Mouse (Mus musculus) CH12.LX (cell line): ENCODE measurements around the gene Ehmt2. TPM values are rescaled to one million over a fixed set of nuclear protein-coding genes. Genes with fewer than 3 reads are reported as not detected.

ENCODE experiments used
- DNase-seq: peaks from one replicate; pipeline ENCODE4 v3.0.0-alpha.2; 2013; ENCODE audit errors: extremely low read depth
- H3K27ac ChIP-seq: 2 replicates; pipeline ENCODE4 v1.5.1; 2012; ENCODE audit warnings: low read depth, mild to moderate bottlenecking, control low read depth, moderate library complexity; ENCODE audit not compliant: insufficient read depth
- H3K27me3 ChIP-seq: replicated peaks from 2 replicates; pipeline ENCODE3; 2012; ENCODE audit warnings: inconsistent platforms
- H3K36me3 ChIP-seq, 2 experiments: replicated peaks in 1 of 2; 2 replicates each; pipeline versions ENCODE3 to v1.6.1; 2012; ENCODE audit warnings: inconsistent platforms in 1 of 2, low read length in 1 of 2, mild to moderate bottlenecking in 1 of 2, mixed read lengths in 1 of 2, moderate library complexity in 1 of 2; ENCODE audit not compliant: control insufficient read depth in 1 of 2, insufficient read depth in 1 of 2
- H3K4me1 ChIP-seq, 2 experiments: 2 replicates each; pipeline ENCODE4 v1.6.1; 2012; ENCODE audit warnings: inconsistent platforms in 1 of 2, moderate library complexity in 1 of 2; ENCODE audit not compliant: insufficient read depth in 2 of 2, control insufficient read depth in 1 of 2
- H3K4me2 ChIP-seq: 2 replicates; pipeline ENCODE4 v1.6.1; 2012; ENCODE audit warnings: low read depth, mild to moderate bottlenecking, control low read depth; ENCODE audit not compliant: poor library complexity, insufficient read depth, severe bottlenecking
- H3K4me3 ChIP-seq, 3 experiments: fragments of 150-350 bp in 1 of 3; sonication (generic) in 1 of 3; replicated peaks in 1 of 3; 2 replicates each; pipeline versions ENCODE3 to v1.5.1; 2011 to 2012; ENCODE audit warnings: low read depth in 2 of 3, low read length in 2 of 3, mild to moderate bottlenecking in 2 of 3, moderate library complexity in 2 of 3, control low read depth in 1 of 3, improper control_type of control experiment in 1 of 3, inconsistent platforms in 1 of 3, mixed read lengths in 1 of 3; ENCODE audit not compliant: poor library complexity in 1 of 3
- H3K79me2 ChIP-seq: replicated peaks from 2 replicates; pipeline ENCODE4 v1.6.1; 2012; ENCODE audit warnings: mild to moderate bottlenecking, moderate library complexity; ENCODE audit not compliant: control insufficient read depth, poor library complexity, insufficient read depth, severe bottlenecking; ENCODE audit errors: extremely low read depth
- H3K9ac ChIP-seq: 2 replicates; pipeline ENCODE4 v1.6.1; 2012; ENCODE audit warnings: low read depth, mild to moderate bottlenecking, control low read depth, moderate library complexity; ENCODE audit not compliant: insufficient read depth
- H3K9me3 ChIP-seq: replicated peaks from 2 replicates; pipeline ENCODE3; 2012; ENCODE audit warnings: low read length, inconsistent platforms, mixed read lengths
- JUN ChIP-seq: IDR thresholded peaks from 2 replicates; pipeline ENCODE4 v1.6.1; 2011; ENCODE audit warnings: low read depth, mild to moderate bottlenecking, low read length, improper control_type of control experiment, moderate library complexity; ENCODE audit not compliant: insufficient read depth
- dilution Hi-C: fragments of 300-500 bp; cut with MboI; formaldehyde crosslinking; loops from 2 replicates; pipeline ENCODE4 v1.14.3; 2020; ENCODE audit warnings: low sequenced_read_pairs; ENCODE audit not compliant: extremely low pct_unique_long_range_greater_than_20kb, extremely low pct_ligation_motif_present
- in situ Hi-C: fragments of 300-500 bp; cut with MboI; formaldehyde crosslinking; loops from 3 replicates; pipeline ENCODE4 v1.14.3; 2019; ENCODE audit warnings: low sequenced_read_pairs, low pct_ligation_motif_present, low pct_unique_long_range_greater_than_20kb, mixed read lengths
- polyA plus RNA-seq: library from polyadenylated mRNA; unstranded; fragments of >175 nt; gene quantifications from 2 replicates; pipeline ENCODE4 v1.2.1, GENCODE M21; 2012; ENCODE audit warnings: low read depth; ENCODE audit not compliant: insufficient read length
- total RNA-seq, 2 experiments: library from RNA; depleted of rRNA; stranded (reverse); fragments of 300-350 nt in 1 of 2; fragments of >200 nt in 1 of 2; gene quantifications; 2 replicates each; pipeline ENCODE4 v1.2.3; 2012 to 2014

The Ehmt2 gene
- total and polyA plus RNA-seq, 3 experiments: 73.5 to 150 (median 113) TPM

DNA sequence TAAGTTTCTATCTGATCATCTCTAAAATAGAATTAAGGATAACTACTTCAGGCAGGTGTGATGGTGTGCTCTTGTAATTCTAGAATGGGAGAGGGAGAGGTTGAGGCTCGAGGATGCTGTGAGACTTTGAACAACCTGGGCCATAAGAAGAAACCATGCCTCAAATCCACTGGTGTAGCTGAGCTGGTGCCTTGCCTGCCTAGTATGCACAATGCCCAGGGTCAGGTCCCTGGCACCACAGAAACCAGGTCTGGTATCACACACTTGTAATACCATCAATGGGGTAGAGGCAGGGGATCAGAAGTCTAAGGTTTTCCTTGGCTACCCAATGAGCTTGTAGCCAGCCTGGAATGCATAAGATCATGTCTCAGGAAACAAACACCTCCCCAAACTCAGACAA, 64.6 kb downstream of the Ehmt2 start:
- no peaks in the 10 kb centered on the region for H3K27me3 ChIP-seq
- in situ Hi-C loops: no loop called here

More for the DNA sequence above, 64.6 kb downstream of the Ehmt2 start:
- Histone ChIP-seq H3K4me3 (no peak overlapping the region), H3K79me2 (no peaks in the 10 kb centered on the region), H3K4me1 (peaks cover 3 to 40% of the 10 kb centered on the region in 2 experiments), H3K9me3 (peaks cover 2% of the 10 kb centered on the region), H3K4me2 (no peak overlapping the region), H3K36me3 (no peaks in the 10 kb centered on the region), H3K9ac (no peak overlapping the region), H3K27ac (no peak overlapping the region)
- no peak for TF ChIP-seq JUN
- dilution Hi-C loops: no loop called here
- DNase-seq: no peak

Other genes starting within 250 kb of the Ehmt2 start
Only the 20 nearest of the 37 such genes appear.
- not detected in 2 replicates for gene Cyp21a1, start 93.9 kb upstream of the Ehmt2 start, total RNA-seq (2012; rRNA removed)
- not detected in 2 replicates for gene Cyp21a1, start 93.9 kb upstream of the Ehmt2 start, total RNA-seq (2014; rRNA removed)
- not detected in 2 replicates for gene Cyp21a1, start 93.9 kb upstream of the Ehmt2 start, polyA plus RNA-seq
- gene Stk19, start 61.5 kb upstream of the Ehmt2 start, total RNA-seq (2012; rRNA removed): 27.7 and 32.9 TPM in 2 replicates
- 21.2 and 22.6 TPM in 2 replicates for gene Stk19, start 61.5 kb upstream of the Ehmt2 start, total RNA-seq (2014; rRNA removed)
- gene Stk19, start 61.5 kb upstream of the Ehmt2 start, polyA plus RNA-seq: 37.1 and 41.3 TPM in 2 replicates
- 16.3 and 17.2 TPM in 2 replicates for gene Dxo, start 61.5 kb upstream of the Ehmt2 start, total RNA-seq (2012; rRNA removed)
- 6.3 and 10.0 TPM in 2 replicates for gene Dxo, start 61.5 kb upstream of the Ehmt2 start, total RNA-seq (2014; rRNA removed)
- gene Dxo, start 61.5 kb upstream of the Ehmt2 start, polyA plus RNA-seq: 26.9 and 31.6 TPM in 2 replicates
- gene Skiv2l, start 48.3 kb upstream of the Ehmt2 start, total RNA-seq (2012; rRNA removed): 50.5 and 52.9 TPM in 2 replicates
- 22.0 and 26.1 TPM in 2 replicates for gene Skiv2l, start 48.3 kb upstream of the Ehmt2 start, total RNA-seq (2014; rRNA removed)
- 35.2 and 44.1 TPM in 2 replicates for gene Skiv2l, start 48.3 kb upstream of the Ehmt2 start, polyA plus RNA-seq
- 55.6 and 60.0 TPM in 2 replicates for gene Nelfe, start 48.1 kb upstream of the Ehmt2 start, total RNA-seq (2012; rRNA removed)
- 38.7 and 39.6 TPM in 2 replicates for gene Nelfe, start 48.1 kb upstream of the Ehmt2 start, total RNA-seq (2014; rRNA removed)
- gene Nelfe, start 48.1 kb upstream of the Ehmt2 start, polyA plus RNA-seq: 159 and 177 TPM in 2 replicates
- 0.25 and 0.34 TPM in 2 replicates for gene Cfb, start 36.0 kb upstream of the Ehmt2 start, total RNA-seq (2012; rRNA removed)
- gene Cfb, start 36.0 kb upstream of the Ehmt2 start, total RNA-seq (2014; rRNA removed): not detected in 2 replicates
- 3.4 and 5.9 TPM in 2 replicates for gene Cfb, start 36.0 kb upstream of the Ehmt2 start, polyA plus RNA-seq
- 6.9 and 9.3 TPM in 2 replicates for gene Zbtb12, start 19.0 kb upstream of the Ehmt2 start, total RNA-seq (2012; rRNA removed)
- gene Zbtb12, start 19.0 kb upstream of the Ehmt2 start, total RNA-seq (2014; rRNA removed): 2.2 and 2.4 TPM in 2 replicates
- 8.0 and 8.5 TPM in 2 replicates for gene Zbtb12, start 19.0 kb upstream of the Ehmt2 start, polyA plus RNA-seq
- not detected in 2 replicates for gene Gm20547, start 16.4 kb upstream of the Ehmt2 start, total RNA-seq (2012; rRNA removed)
- not detected in 2 replicates for gene Gm20547, start 16.4 kb upstream of the Ehmt2 start, total RNA-seq (2014; rRNA removed)
- not detected in 2 replicates for gene Gm20547, start 16.4 kb upstream of the Ehmt2 start, polyA plus RNA-seq
- gene C2, start 204 bp upstream of the Ehmt2 start, total RNA-seq (2012; rRNA removed): 2.3 and 3.1 TPM in 2 replicates
- 0.69 and 1.3 TPM in 2 replicates for gene C2, start 204 bp upstream of the Ehmt2 start, total RNA-seq (2014; rRNA removed)
- 4.3 and 6.6 TPM in 2 replicates for gene C2, start 204 bp upstream of the Ehmt2 start, polyA plus RNA-seq
- 0.38 and 0.55 TPM in 2 replicates for gene Slc44a4, start 16.0 kb downstream of the Ehmt2 start, total RNA-seq (2012; rRNA removed)
- 0.62 and 0.66 TPM in 2 replicates for gene Slc44a4, start 16.0 kb downstream of the Ehmt2 start, total RNA-seq (2014; rRNA removed)
- 1.1 and 1.4 TPM in 2 replicates for gene Slc44a4, start 16.0 kb downstream of the Ehmt2 start, polyA plus RNA-seq
- 27.5 and 31.2 TPM in 2 replicates for gene Neu1, start 32.8 kb downstream of the Ehmt2 start, total RNA-seq (2012; rRNA removed)
- gene Neu1, start 32.8 kb downstream of the Ehmt2 start, total RNA-seq (2014; rRNA removed): 28.8 and 32.0 TPM in 2 replicates
- 31.9 and 35.4 TPM in 2 replicates for gene Neu1, start 32.8 kb downstream of the Ehmt2 start, polyA plus RNA-seq
- gene Hspa1b, start 60.8 kb downstream of the Ehmt2 start, total RNA-seq (2012; rRNA removed): 0.08 and 0.25 TPM in 2 replicates
- gene Hspa1b, start 60.8 kb downstream of the Ehmt2 start, total RNA-seq (2014; rRNA removed): 0.15 and 0.30 TPM in 2 replicates
- 0.15 TPM in 1 of 2 replicates, not detected in the other for gene Hspa1b, start 60.8 kb downstream of the Ehmt2 start, polyA plus RNA-seq
- gene Gm20481, start 71.4 kb downstream of the Ehmt2 start, total RNA-seq (2012; rRNA removed): not detected in 2 replicates
- not detected in 2 replicates for gene Gm20481, start 71.4 kb downstream of the Ehmt2 start, total RNA-seq (2014; rRNA removed)
- not detected in 2 replicates for gene Gm20481, start 71.4 kb downstream of the Ehmt2 start, polyA plus RNA-seq
- gene Hspa1a, start 73.7 kb downstream of the Ehmt2 start, total RNA-seq (2012; rRNA removed): not detected in 2 replicates
- not detected in 2 replicates for gene Hspa1a, start 73.7 kb downstream of the Ehmt2 start, total RNA-seq (2014; rRNA removed)
- not detected in 2 replicates for gene Hspa1a, start 73.7 kb downstream of the Ehmt2 start, polyA plus RNA-seq
- 0.30 and 0.38 TPM in 2 replicates for gene Hspa1l, start 74.2 kb downstream of the Ehmt2 start, total RNA-seq (2012; rRNA removed)
- gene Hspa1l, start 74.2 kb downstream of the Ehmt2 start, total RNA-seq (2014; rRNA removed): not detected in 2 replicates
- 1.1 and 1.4 TPM in 2 replicates for gene Hspa1l, start 74.2 kb downstream of the Ehmt2 start, polyA plus RNA-seq
- 104 and 120 TPM in 2 replicates for gene Lsm2, start 83.4 kb downstream of the Ehmt2 start, total RNA-seq (2012; rRNA removed)
- gene Lsm2, start 83.4 kb downstream of the Ehmt2 start, total RNA-seq (2014; rRNA removed): 134 and 135 TPM in 2 replicates
- gene Lsm2, start 83.4 kb downstream of the Ehmt2 start, polyA plus RNA-seq: 274 and 345 TPM in 2 replicates
- 238 and 277 TPM in 2 replicates for gene Vars, start 102.5 kb downstream of the Ehmt2 start, total RNA-seq (2012; rRNA removed)
- gene Vars, start 102.5 kb downstream of the Ehmt2 start, total RNA-seq (2014; rRNA removed): 90.3 and 97.4 TPM in 2 replicates
- gene Vars, start 102.5 kb downstream of the Ehmt2 start, polyA plus RNA-seq: 253 and 280 TPM in 2 replicates
- gene Vwa7, start 118.1 kb downstream of the Ehmt2 start, total RNA-seq (2012; rRNA removed): 0.42 and 0.46 TPM in 2 replicates
- 0.07 TPM in 1 of 2 replicates, not detected in the other for gene Vwa7, start 118.1 kb downstream of the Ehmt2 start, total RNA-seq (2014; rRNA removed)
- gene Vwa7, start 118.1 kb downstream of the Ehmt2 start, polyA plus RNA-seq: 0.94 and 1.2 TPM in 2 replicates
- 94.1 and 124 TPM in 2 replicates for gene Sapcd1, start 129.5 kb downstream of the Ehmt2 start, total RNA-seq (2012; rRNA removed)
- 130 and 142 TPM in 2 replicates for gene Sapcd1, start 129.5 kb downstream of the Ehmt2 start, total RNA-seq (2014; rRNA removed)
- gene Sapcd1, start 129.5 kb downstream of the Ehmt2 start, polyA plus RNA-seq: 94.4 and 105 TPM in 2 replicates
- gene Msh5, start 148.3 kb downstream of the Ehmt2 start, total RNA-seq (2012; rRNA removed): 11.5 and 13.1 TPM in 2 replicates
- 6.1 and 7.6 TPM in 2 replicates for gene Msh5, start 148.3 kb downstream of the Ehmt2 start, total RNA-seq (2014; rRNA removed)
- 10.6 and 12.1 TPM in 2 replicates for gene Msh5, start 148.3 kb downstream of the Ehmt2 start, polyA plus RNA-seq